In the genomic region with DNA sequence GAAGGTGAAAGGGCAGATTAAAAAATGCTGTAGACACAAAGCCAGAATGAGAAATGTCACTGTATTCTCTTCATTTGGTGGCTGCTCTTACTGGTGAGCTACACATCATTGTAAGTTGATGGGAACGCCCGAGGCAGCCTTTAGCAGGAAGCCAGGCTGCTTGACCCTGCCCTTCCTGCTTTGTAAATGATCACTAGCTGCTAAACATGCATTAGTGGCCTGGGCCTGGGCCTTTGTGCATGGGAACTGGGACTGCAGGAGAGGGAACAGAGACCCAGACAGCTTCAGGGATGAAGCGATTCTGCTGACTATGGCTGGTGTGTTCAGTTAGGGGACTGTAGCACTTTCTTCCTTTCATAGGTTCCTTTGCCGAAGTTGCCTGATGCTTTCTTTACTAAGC, we compare ENCODE assay signal across 8 mouse cellular contexts. TPM values are rescaled to one million over a fixed set of nuclear protein-coding genes. Genes with fewer than 3 reads are reported as not detected.
DNase-seq lines count a peak whose midpoint lies in the region; ATAC-seq and TF ChIP-seq lines count a peak whose summit lies in the region.

No protein-coding gene starts in this region.

- H3K4me2 ChIP-seq in limb, embryonic 13.5 days (replicated peaks) = no peak overlapping the region; the same call in 1 of the 2 replicates
- no peak overlapping the region for H3K4me2 ChIP-seq in midbrain, embryonic 13.5 days (replicated peaks)

- no peak for ATAC-seq in limb, embryonic 13.5 days (ENCODE audit: low FRiP score, low read depth)
- peak; percentile 75 for ATAC-seq in midbrain, embryonic 13.5 days

- H3K4me3 ChIP-seq in embryonic fibroblast, embryonic 13.5 days (ENCODE audit: insufficient read depth, low read length) = no peak overlapping the region
- no peak overlapping the region for H3K4me3 ChIP-seq in hindbrain, embryonic 10.5 days
- H3K4me3 ChIP-seq in limb, embryonic 13.5 days = no peak overlapping the region
- no peak overlapping the region for H3K4me3 ChIP-seq in midbrain, embryonic 13.5 days (replicated peaks)

- peak; percentile 42 for DNase-seq in adrenal gland, adult 2 months
- DNase-seq in adrenal gland, postnatal 25 days = no peak
- peak; percentile 70 for DNase-seq in hindbrain, embryonic 10.5 days (ENCODE audit: low spot score)
- DNase-seq in thymus, adult 18-20 months = no peak
- no peak for DNase-seq in left cerebral cortex, postnatal 36 days (ENCODE audit: low spot score in 2 of 2)

- H3K27ac ChIP-seq in embryonic fibroblast, embryonic 13.5 days (ENCODE audit: insufficient read depth, low read length) = peak overlapping the region; percentile 1
- peak overlapping the region; percentile 78 for H3K27ac ChIP-seq in hindbrain, embryonic 10.5 days
- peak overlapping the region; percentile 34; the same call in 1 of the 2 replicates for H3K27ac ChIP-seq in limb, embryonic 13.5 days
- H3K27ac ChIP-seq in midbrain, embryonic 13.5 days = peak overlapping the region; percentile 80

- TF ChIP-seq CTCF in embryonic fibroblast, embryonic 13.5 days (IDR thresholded peaks at IDR 0.05; ENCODE audit: borderline replicate concordance, insufficient read depth, low read length) = no peak

- no peaks in the 10 kb centered on the region for H3K27me3 ChIP-seq in hindbrain, embryonic 10.5 days (ENCODE audit: insufficient read depth, poor library complexity, severe bottlenecking)
- H3K27me3 ChIP-seq in limb, embryonic 13.5 days = no peaks in the 10 kb centered on the region
- H3K27me3 ChIP-seq in midbrain, embryonic 13.5 days = no peaks in the 10 kb centered on the region

- intact Hi-C loops in left cerebral cortex, postnatal 36 days (cut with DNase I) = loop anchor here (5.0 kb wide), 1 partner anchor 36 kb away; a partner anchor contains a TSS

- TF ChIP-seq POLR2A in embryonic fibroblast, embryonic 13.5 days (IDR thresholded peaks at IDR 0.05; ENCODE audit: low read depth, low read length) = no peak

- WGBS in hindbrain, embryonic 10.5 days = 32% methylated on average over 4 of the region's 4 CpGs
- WGBS in limb, embryonic 13.5 days = 31% methylated on average over 4 of the region's 4 CpGs
- WGBS in midbrain, embryonic 13.5 days = 28% methylated on average over 4 of the region's 4 CpGs

- H3K36me3 ChIP-seq in hindbrain, embryonic 10.5 days = no peaks in the 10 kb centered on the region; the same call in 1 of the 2 replicates
- peaks cover 3% of the 10 kb centered on the region; the same call in 1 of the 2 replicates for H3K36me3 ChIP-seq in limb, embryonic 13.5 days
- H3K36me3 ChIP-seq in midbrain, embryonic 13.5 days = 0 out of 2 replicates have a peak, but pooled peaks cover 4% of the 10 kb centered on the region

- H3K9ac ChIP-seq in limb, embryonic 13.5 days = no peak overlapping the region
- 0 out of 2 replicates have a peak overlapping the region, but pooled peaks have one; percentile 10 for H3K9ac ChIP-seq in midbrain, embryonic 13.5 days (replicated peaks)

- no peaks in the 10 kb centered on the region for H3K9me3 ChIP-seq in hindbrain, embryonic 10.5 days
- no peaks in the 10 kb centered on the region for H3K9me3 ChIP-seq in limb, embryonic 13.5 days
- no peaks in the 10 kb centered on the region for H3K9me3 ChIP-seq in midbrain, embryonic 13.5 days

- H3K4me1 ChIP-seq in embryonic fibroblast, embryonic 13.5 days (ENCODE audit: control insufficient read depth, insufficient read depth, low read length) = peaks cover 17% of the 10 kb centered on the region
- peaks cover 41% of the 10 kb centered on the region for H3K4me1 ChIP-seq in hindbrain, embryonic 10.5 days (replicated peaks)
- H3K4me1 ChIP-seq in limb, embryonic 13.5 days = peaks cover 58% of the 10 kb centered on the region
- H3K4me1 ChIP-seq in midbrain, embryonic 13.5 days (replicated peaks) = peaks cover 44% of the 10 kb centered on the region

RNA-seq across cellular contexts. Expression of a gene that starts 35.6 kb away (rescaled TPM):
- 10 to 100 TPM; 49.7 to 62.5 TPM for total RNA-seq in adrenal gland, adult 2 months (2021)
- polyA plus RNA-seq in adrenal gland, adult 2 months (2012; rRNA removed) = 6.9 and 7.8 TPM in 2 replicates
- total RNA-seq in adrenal gland, postnatal 25 days (2021) = 64.1 and 65.7 TPM in 2 replicates
- 50.5 and 54.4 TPM in 2 replicates for polyA plus RNA-seq in embryonic fibroblast, embryonic 13.5 days (2011; ENCODE audit: insufficient read length, low read depth, missing spikeins)
- 23.1 and 26.7 TPM in 2 replicates for polyA plus RNA-seq in hindbrain, embryonic 10.5 days (2016; fragmentation: Nextera tagmentation; extraction: Ambion mirVana)
- polyA plus RNA-seq in limb, embryonic 13.5 days (2015; fragmentation: Nextera tagmentation; extraction: Ambion mirVana) = 30.3 and 31.9 TPM in 2 replicates
- polyA plus RNA-seq in midbrain, embryonic 13.5 days (2015; fragmentation: Nextera tagmentation; extraction: Ambion mirVana) = 79.8 and 82.7 TPM in 2 replicates
- 100 to 1,000 TPM; 161 to 168 TPM for total RNA-seq in left cerebral cortex, postnatal 36 days (2021)

Comparison
In these comparisons a context has a peak if more than half of its experiments do, and no peak if none do; other contexts are left out.
1. DNase-seq: peak in adrenal gland, adult 2 months (single experiment) and hindbrain, embryonic 10.5 days (single experiment); none in adrenal gland, postnatal 25 days (single experiment), thymus, adult 18-20 months (0 of 2) and left cerebral cortex, postnatal 36 days (0 of 2).
2. H3K27ac ChIP-seq: peak in every context shown above with its lines; median percentile 80 in midbrain, embryonic 13.5 days; 78 in hindbrain, embryonic 10.5 days; 34 in limb, embryonic 13.5 days; 1 in embryonic fibroblast, embryonic 13.5 days.